Mouse (Mus musculus) ES-Bruce4 (cell line): ENCODE data around the gene Asic1.

Experiments used
- CTCF ChIP-seq: IDR thresholded peaks from one replicate; pipeline ENCODE4 v1.8.1; 2011; ENCODE audit warnings: low read depth, low read length
- EP300 ChIP-seq: IDR thresholded peaks from 2 replicates; pipeline ENCODE4 v1.6.1; 2011; ENCODE audit warnings: low read depth, low read length; ENCODE audit not compliant: insufficient read depth

GRCm38 (mm10) chr15:99712666-99713559 is 42.7 kb downstream of the Asic1 start:
- no peak for TF ChIP-seq CTCF
- TF ChIP-seq EP300, result 0 out of 2 replicates have a peak, but pooled peaks have one; percentile 43
